Mouse (Mus musculus) spleen, adult 2 months (tissue): ENCODE data around the gene Rpa1. TPM values are rescaled to one million over a fixed set of nuclear protein-coding genes. Genes with fewer than 3 reads are reported as not detected.
A peak's percentile ranks its signal among the peaks of the same experiment; 100 is the strongest.

Experiments
- DNase-seq, 2 experiments: peaks; one replicate each; pipeline versions ENCODE4 v3.0.0 to v3.0.0-alpha.2; 2012 to 2021; ENCODE audit warnings: low spot score in 2 of 2, low read depth in 1 of 2
- H3K27ac ChIP-seq: fragments of 200-500 bp; 2 replicates; pipeline ENCODE4 v1.5.1; 2012; ENCODE audit warnings: low read length, inconsistent platforms; ENCODE audit not compliant: insufficient read depth
- H3K27me3 ChIP-seq: fragments of 200-500 bp; 2 replicates; pipeline ENCODE4 v1.6.1; 2012; ENCODE audit warnings: mild to moderate bottlenecking, moderate library complexity, low read length, inconsistent platforms; ENCODE audit not compliant: control insufficient read depth, insufficient read depth
- H3K36me3 ChIP-seq: fragments of 200-500 bp; 2 replicates; pipeline ENCODE4 v1.6.1; 2012; ENCODE audit warnings: mild to moderate bottlenecking, low read length, inconsistent platforms; ENCODE audit not compliant: control insufficient read depth, insufficient read depth
- H3K4me1 ChIP-seq: fragments of 200-500 bp; 2 replicates; pipeline ENCODE4 v1.6.1; 2011; ENCODE audit warnings: inconsistent platforms; ENCODE audit not compliant: control insufficient read depth, insufficient read depth, insufficient read length
- H3K4me3 ChIP-seq: fragments of 200-500 bp; 2 replicates; pipeline ENCODE4 v1.5.1; 2011; ENCODE audit warnings: mild to moderate bottlenecking, inconsistent platforms; ENCODE audit not compliant: insufficient read depth, insufficient read length; ENCODE audit errors: extremely low read depth
- CTCF ChIP-seq: fragments of 200-500 bp; IDR thresholded peaks from 2 replicates; pipeline ENCODE4 v1.5.1; 2011; ENCODE audit warnings: mild to moderate bottlenecking, inconsistent platforms; ENCODE audit not compliant: insufficient read depth, insufficient read length, insufficient replicate concordance; ENCODE audit errors: extremely low read depth
- POLR2A ChIP-seq: fragments of 200-500 bp; IDR thresholded peaks from 2 replicates; pipeline ENCODE4 v1.6.1; 2011; ENCODE audit warnings: low read depth, low read length, inconsistent platforms
- WGBS: fragments of 180-500 bp; shearing (Covaris S2); methylation state at CpG from one replicate; pipeline ENCODE4 v1.1.7; 2018; 5-methylcytosine and 5-hydroxymethylcytosine counted together
- polyA plus RNA-seq: library from polyadenylated mRNA; depleted of rRNA; stranded (reverse); fragments of >200 nt; gene quantifications from 2 replicates; pipeline ENCODE4 v1.2.3, GENCODE M21; 2012; rRNA removed

The Rpa1 gene
- polyA plus RNA-seq, 1 experiment, result 23.6 TPM

GRCm38 (mm10) chr11:75251557-75252070 is 96.5 kb downstream of the Rpa1 start:
- Histone ChIP-seq H3K4me3 (no peak overlapping the region), H3K27ac (peak overlapping the region; percentile 25; the same call in 1 of the 2 replicates), H3K27me3 (no peaks in the 10 kb centered on the region), H3K4me1 (peaks cover 4% of the 10 kb centered on the region; the same call in 1 of the 2 replicates), H3K36me3 (no peaks in the 10 kb centered on the region)
- TF ChIP-seq CTCF, result no peak
- no peak for TF ChIP-seq POLR2A
- no peak for DNase-seq
- WGBS, result 58% methylated on average over 7 of the region's 7 CpGs

GRCm38 (mm10) chr11:75251006-75251512 is 97.1 kb downstream of the Rpa1 start:
- Histone ChIP-seq H3K36me3 (no peaks in the 10 kb centered on the region), H3K27me3 (no peaks in the 10 kb centered on the region), H3K4me3 (no peak overlapping the region), H3K4me1 (peaks cover 6% of the 10 kb centered on the region; the same call in 1 of the 2 replicates), H3K27ac (no peak overlapping the region)
- DNase-seq, result no peak
- 89% methylated on average over 4 of the region's 4 CpGs for WGBS
- no peak for TF ChIP-seq POLR2A
- no peak for TF ChIP-seq CTCF

GRCm38 (mm10) chr11:75249588-75249987 is 98.5 kb downstream of the Rpa1 start:
- no peak for TF ChIP-seq POLR2A
- WGBS, result 92% methylated on average over 9 of the region's 9 CpGs
- H3K36me3 ChIP-seq, result no peaks in the 10 kb centered on the region
- peaks cover 3% of the 10 kb centered on the region; the same call in 1 of the 2 replicates for H3K4me1 ChIP-seq
- no peak for DNase-seq
- H3K27me3 ChIP-seq, result no peaks in the 10 kb centered on the region
- no peak overlapping the region for H3K27ac ChIP-seq
- H3K4me3 ChIP-seq, result no peak overlapping the region

Other genes starting within 250 kb of the Rpa1 start
- gene Hic1, start 178.8 kb downstream of the Rpa1 start, polyA plus RNA-seq, result 9.2 and 13.2 TPM in 2 replicates
- 17.2 and 18.4 TPM in 2 replicates for gene Ovca2, start 169.5 kb downstream of the Rpa1 start, polyA plus RNA-seq
- gene Dph1, start 157.1 kb downstream of the Rpa1 start, polyA plus RNA-seq, result 29.2 and 33.3 TPM in 2 replicates
- 11.1 and 12.7 TPM in 2 replicates for gene Rtn4rl1, start 154.5 kb downstream of the Rpa1 start, polyA plus RNA-seq
- 4.0 and 4.7 TPM in 2 replicates for gene Smyd4, start 109 bp upstream of the Rpa1 start, polyA plus RNA-seq
- 9.7 and 12.6 TPM in 2 replicates for gene Serpinf1, start 74.4 kb upstream of the Rpa1 start, polyA plus RNA-seq
- gene Serpinf2, start 91.3 kb upstream of the Rpa1 start, polyA plus RNA-seq, result 0.25 and 0.75 TPM in 2 replicates
- gene Wdr81, start 106.4 kb upstream of the Rpa1 start, polyA plus RNA-seq, result 34.4 and 46.3 TPM in 2 replicates
- 6.9 and 8.4 TPM in 2 replicates for gene Tlcd2, start 113.4 kb upstream of the Rpa1 start, polyA plus RNA-seq
- gene Prpf8, start 138.5 kb upstream of the Rpa1 start, polyA plus RNA-seq, result 64.2 and 72.8 TPM in 2 replicates
- 1.1 and 1.6 TPM in 2 replicates for gene Rilp, start 161.8 kb upstream of the Rpa1 start, polyA plus RNA-seq
- 11.5 and 13.5 TPM in 2 replicates for gene Scarf1, start 165.2 kb upstream of the Rpa1 start, polyA plus RNA-seq
- gene Slc43a2, start 183.4 kb upstream of the Rpa1 start, polyA plus RNA-seq, result 57.3 and 62.8 TPM in 2 replicates
- 51.7 and 54.1 TPM in 2 replicates for gene Pitpna, start 239.8 kb upstream of the Rpa1 start, polyA plus RNA-seq